Mouse (Mus musculus) kidney, embryonic 16.5 days (tissue): ENCODE data around the gene Ect2. TPM values are rescaled to one million over a fixed set of nuclear protein-coding genes. Genes with fewer than 3 reads are reported as not detected.

ENCODE experiments used
- ATAC-seq: fragments of 200-750 bp; cut with Nextera tagmentation; 2 replicates; pipeline ENCODE4 v1.8.0; 2017; ENCODE audit warnings: moderate TSS enrichment; ENCODE audit not compliant: low FRiP score, low TSS enrichment
- H3K27ac ChIP-seq: fragments of 300-500 bp; sonication (generic); 2 replicates; pipeline ENCODE4 v1.5.1; 2014; ENCODE audit warnings: low read length
- H3K27me3 ChIP-seq: fragments of 300-500 bp; sonication (generic); 2 replicates; pipeline ENCODE4 v1.6.1; 2014; ENCODE audit warnings: low read length, control low read depth, mixed read lengths; ENCODE audit not compliant: insufficient read depth
- H3K36me3 ChIP-seq: fragments of 300-500 bp; sonication (generic); 2 replicates; pipeline ENCODE4 v1.6.1; 2014; ENCODE audit warnings: low read length, control low read depth, mixed read lengths; ENCODE audit not compliant: insufficient read depth
- H3K4me1 ChIP-seq: fragments of 300-500 bp; sonication (generic); 2 replicates; pipeline ENCODE4 v1.6.1; 2014; ENCODE audit warnings: low read length, control low read depth, mixed read lengths; ENCODE audit not compliant: insufficient read depth
- H3K4me2 ChIP-seq: fragments of 300-500 bp; sonication (generic); replicated peaks from 2 replicates; pipeline ENCODE4 v1.6.1; 2014; ENCODE audit warnings: low read depth, low read length
- H3K4me3 ChIP-seq: fragments of 300-500 bp; sonication (generic); 2 replicates; pipeline ENCODE4 v1.5.1; 2014; ENCODE audit warnings: mild to moderate bottlenecking, low read length
- H3K9ac ChIP-seq: fragments of 300-500 bp; sonication (generic); replicated peaks from 2 replicates; pipeline ENCODE4 v1.6.1; 2014; ENCODE audit warnings: low read length
- H3K9me3 ChIP-seq: fragments of 300-500 bp; sonication (generic); 2 replicates; pipeline ENCODE4 v1.6.1; 2016; ENCODE audit warnings: low read length, control low read depth
- WGBS: fragments of 180-500 bp; shearing (Covaris S2); extraction: QIAGEN DNeasy Blood & Tissue Kit; methylation state at CpG from one replicate; pipeline ENCODE4 v1.1.7; 2014; 5-methylcytosine and 5-hydroxymethylcytosine counted together
- polyA plus RNA-seq: library from polyadenylated mRNA; unstranded; fragments of >200 nt; fragmentation: Nextera tagmentation; extraction: Ambion mirVana; gene quantifications from 2 replicates; pipeline ENCODE4 v1.2.1, GENCODE M21; 2015

Gene Ect2
- polyA plus RNA-seq, 1 experiment from 2014 or later, result 58.9 TPM

DNA sequence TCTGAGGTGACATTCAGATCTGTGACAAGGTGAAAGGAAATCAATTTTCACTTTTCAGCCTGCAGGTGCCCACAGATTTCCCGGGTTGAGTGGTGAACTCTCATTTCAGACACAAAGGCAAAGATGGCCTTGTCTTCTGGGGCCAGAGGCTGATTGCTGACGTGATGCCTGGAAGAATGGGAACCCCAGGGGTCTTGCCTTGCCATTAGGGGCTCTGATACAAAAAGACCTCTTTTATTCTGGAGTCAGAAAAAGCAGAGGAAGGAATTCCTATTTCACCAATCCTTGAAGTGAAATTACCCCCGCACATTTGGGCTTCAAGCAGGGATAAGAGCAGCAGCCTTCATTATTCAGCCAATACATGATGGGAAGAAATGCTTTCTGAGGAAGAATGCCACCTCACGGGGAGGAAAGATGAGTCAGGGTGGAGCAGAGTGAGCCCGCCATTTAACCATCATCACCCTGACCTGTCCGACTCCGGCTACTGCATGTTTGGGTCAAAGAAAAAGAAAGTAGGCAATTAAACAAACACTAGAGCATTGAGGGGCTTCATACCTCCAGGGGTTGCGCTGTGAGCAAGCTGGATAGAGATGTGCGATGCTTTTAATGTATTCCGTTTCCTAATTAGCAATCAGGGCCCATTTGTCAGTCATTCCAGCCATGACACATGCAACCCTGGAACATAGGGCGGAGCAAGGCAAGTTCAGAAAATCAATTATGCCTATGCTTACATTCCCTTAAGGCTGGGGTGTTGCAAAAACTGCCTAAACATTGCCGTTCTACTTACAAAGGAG lies 94.0 kb downstream of the Ect2 start:
- Histone ChIP-seq H3K27me3 (no peaks in the 10 kb centered on the region), H3K9ac (no peak overlapping the region), H3K4me1 (no peaks in the 10 kb centered on the region), H3K4me2 (no peak overlapping the region), H3K36me3 (no peaks in the 10 kb centered on the region), H3K9me3 (no peaks in the 10 kb centered on the region), H3K27ac (no peak overlapping the region), H3K4me3 (no peak overlapping the region)
- ATAC-seq, result no peak
- WGBS, result 81% methylated on average over 12 of the region's 12 CpGs

DNA sequence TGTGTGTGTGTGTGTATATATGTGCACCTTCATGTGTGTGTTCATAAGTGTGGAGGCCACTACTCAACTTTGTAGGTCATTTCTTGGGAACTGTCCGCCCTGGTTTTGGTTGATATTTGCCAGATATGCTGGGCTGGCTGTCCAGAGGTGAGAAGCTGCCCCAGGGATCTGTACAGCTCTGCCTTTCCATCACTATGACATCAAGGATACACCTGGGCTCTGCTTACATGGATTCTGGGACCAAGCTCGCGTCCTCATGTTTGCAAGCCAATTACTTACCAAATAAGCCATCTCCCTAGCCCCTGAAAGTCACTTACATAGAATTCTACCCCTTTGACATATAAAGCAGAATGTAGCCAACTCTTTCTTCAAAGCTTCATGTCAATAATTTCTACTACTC lies 98.2 kb downstream of the Ect2 start:
- H3K36me3 ChIP-seq, result no peaks in the 10 kb centered on the region
- H3K9me3 ChIP-seq, result no peaks in the 10 kb centered on the region
- H3K27ac ChIP-seq, result no peak overlapping the region
- 93% methylated on average over 3 of the region's 3 CpGs for WGBS
- no peaks in the 10 kb centered on the region for H3K4me1 ChIP-seq
- ATAC-seq, result no peak
- H3K4me3 ChIP-seq, result no peak overlapping the region
- H3K9ac ChIP-seq, result no peak overlapping the region
- no peaks in the 10 kb centered on the region for H3K27me3 ChIP-seq
- no peak overlapping the region for H3K4me2 ChIP-seq

DNA sequence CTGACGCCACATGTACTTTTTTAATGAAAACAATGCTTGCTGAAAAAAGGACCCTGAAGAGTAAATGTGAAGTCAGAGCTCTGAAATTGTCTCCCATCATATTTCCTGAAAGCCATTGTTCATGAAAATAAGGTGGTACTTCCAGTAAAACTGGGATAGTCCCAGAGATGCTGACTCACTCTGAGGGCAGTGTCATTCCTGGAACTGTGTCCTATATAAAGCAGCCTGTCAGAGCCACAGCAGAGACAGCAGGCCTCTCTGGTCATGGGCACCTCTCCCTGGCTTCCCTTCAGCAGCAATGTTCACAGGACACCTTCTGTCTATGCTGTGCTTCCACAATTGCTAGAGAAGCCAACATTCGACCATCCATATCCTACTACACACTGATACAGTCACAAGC lies 98.9 kb downstream of the Ect2 start:
- Histone ChIP-seq H3K9me3 (no peaks in the 10 kb centered on the region), H3K4me2 (no peak overlapping the region), H3K27me3 (no peaks in the 10 kb centered on the region), H3K27ac (no peak overlapping the region), H3K4me1 (no peaks in the 10 kb centered on the region), H3K9ac (no peak overlapping the region), H3K36me3 (no peaks in the 10 kb centered on the region), H3K4me3 (no peak overlapping the region)
- WGBS, result 77% methylated on average over 2 of the region's 2 CpGs
- no peak for ATAC-seq

Other genes with a start within 250 kb of the Ect2 start
- gene Nceh1, start 29.1 kb upstream of the Ect2 start, polyA plus RNA-seq, result 25.3 and 26.6 TPM in 2 replicates
- 0.81 and 0.95 TPM in 2 replicates for gene Tnfsf10, start 163.2 kb upstream of the Ect2 start, polyA plus RNA-seq
- not detected in 2 replicates for gene Ghsr, start 217.5 kb upstream of the Ect2 start, polyA plus RNA-seq